ENCODE assay signal across 9 mouse cellular contexts in the genomic region with DNA sequence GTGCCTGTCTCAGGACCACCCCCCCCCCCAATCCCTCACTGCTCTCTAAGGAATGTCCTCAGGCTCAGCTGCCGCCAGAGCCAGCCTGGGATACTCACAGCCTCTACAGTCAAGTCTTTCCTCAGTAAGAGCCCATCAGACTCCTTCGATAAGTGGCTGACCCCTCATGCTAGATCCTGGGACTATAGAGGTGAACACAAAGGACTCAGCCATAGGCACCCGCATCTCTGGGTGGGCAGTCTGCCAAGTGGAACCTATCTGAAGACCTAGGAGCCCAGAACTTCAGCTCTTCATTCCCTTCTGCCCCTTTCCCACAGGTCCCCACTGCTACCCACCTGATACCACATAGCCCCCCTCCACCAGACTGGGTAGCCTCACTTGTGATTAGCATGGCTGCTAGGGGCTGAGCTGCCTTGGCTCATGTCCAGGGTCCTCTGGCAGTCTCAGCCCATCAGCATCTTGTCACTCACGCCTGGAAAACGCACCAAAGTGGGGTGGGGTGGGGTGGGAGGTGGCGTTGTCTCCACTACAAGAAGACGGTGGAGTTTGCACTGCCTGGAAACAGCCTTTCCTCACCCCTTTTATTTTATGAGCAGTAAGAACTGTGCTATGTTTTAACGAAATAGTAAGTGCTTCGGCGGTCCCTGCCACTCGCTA. TPM values are rescaled to one million over a fixed set of nuclear protein-coding genes. Genes with fewer than 3 reads are reported as not detected.
DNase-seq lines count a peak whose midpoint lies in the region; ATAC-seq and TF ChIP-seq lines count a peak whose summit lies in the region.
"Had no signal": no experiment of that assay in that cellular context is flagged by ENCODE, and none has a peak within 500 bp of the region (broad histone marks: within the 10 kb centered on the region; RNA-seq: fewer than 3 reads in every experiment).

No protein-coding gene starts in this region.

- no peak for TF ChIP-seq POLR2A in limb, embryonic 14.5 days (IDR thresholded peaks at IDR 0.05; ENCODE audit: borderline replicate concordance, extremely low read depth, insufficient read depth, insufficient read length)

- no peak overlapping the region for H3K9ac ChIP-seq in limb, embryonic 14.5 days (ENCODE audit: low read depth, low read length, severe bottlenecking)
- H3K9ac ChIP-seq: liver, embryonic 15.5 days had no signal

- H3K27me3 ChIP-seq in limb, embryonic 14.5 days (ENCODE audit: control insufficient read depth, insufficient read depth, low read length): peaks cover 28% of the 10 kb centered on the region

- intact Hi-C loops in gastrocnemius, adult 2 months (cut with DNase I): no loop called here
- intact Hi-C loops in gastrocnemius, postnatal 14 days (cut with DNase I; ENCODE audit: low total_unique reads): loop anchor here (5.0 kb wide), 1 partner anchor 137 kb away; no protein-coding TSS in a partner anchor

- H3K4me2 ChIP-seq in limb, embryonic 14.5 days (replicated peaks; ENCODE audit: low read depth, low read length, severe bottlenecking): peak overlapping the region; percentile 62

- no peak overlapping the region for H3K27ac ChIP-seq in gastrocnemius, adult 2 months
- H3K27ac ChIP-seq in limb, embryonic 14.5 days (replicated peaks; ENCODE audit: low read depth, low read length): no peak overlapping the region
- H3K27ac ChIP-seq: liver, embryonic 15.5 days had no signal

- no peaks in the 10 kb centered on the region for H3K36me3 ChIP-seq in limb, embryonic 14.5 days (ENCODE audit: control insufficient read depth, insufficient read depth, low read length)
- H3K36me3 ChIP-seq: liver, embryonic 15.5 days had no signal

- peak; percentile 48 for DNase-seq in gastrocnemius, adult 2 months
- no peak for DNase-seq in gastrocnemius, postnatal 14 days
- DNase-seq in right cerebral cortex, postnatal 4 days: peak; percentile 56
- DNase-seq in right cerebral cortex, postnatal 25 days: no peak
- no peak for DNase-seq in limb, embryonic 14.5 days (ENCODE audit: low spot score)
- DNase-seq in gastrocnemius, postnatal 10 days: no peak

- peak; percentile 9; the same call in 1 of the 2 replicates for ATAC-seq in limb, embryonic 14.5 days (ENCODE audit: low FRiP score, low read depth)
- ATAC-seq in erythroid progenitor cell, adult 5-6 weeks (replicated peaks; ENCODE audit: low FRiP score, poor library complexity, severe bottlenecking): no peak
- ATAC-seq in megakaryocyte progenitor cell, adult 5-6 weeks (replicated peaks; ENCODE audit: poor library complexity): no peak

- WGBS in limb, embryonic 14.5 days: 19% methylated on average over 11 of the region's 11 CpGs

- TF ChIP-seq CTCF in gastrocnemius, adult 2 months (IDR thresholded peaks at IDR 0.05): no peak

- H3K9me3 ChIP-seq in limb, embryonic 14.5 days (ENCODE audit: control insufficient read depth, low read length): no peaks in the 10 kb centered on the region
- H3K9me3 ChIP-seq: liver, embryonic 15.5 days had no signal

- H3K4me3 ChIP-seq in gastrocnemius, adult 2 months: no peak overlapping the region; the same call in 1 of the 2 replicates
- H3K4me3 ChIP-seq in limb, embryonic 14.5 days (replicated peaks; ENCODE audit: low read length): peak overlapping the region; percentile 30
- H3K4me3 ChIP-seq: liver, embryonic 15.5 days had no signal

- H3K4me1 ChIP-seq in limb, embryonic 14.5 days (ENCODE audit: control insufficient read depth, insufficient read depth, low read length): peaks cover 12% of the 10 kb centered on the region
- H3K4me1 ChIP-seq: liver, embryonic 15.5 days had no signal

RNA-seq across cellular contexts. Expression of gene Ky, which starts 38.7 kb away (rescaled TPM):
- 100 to 1,000 TPM in 1 of 2 experiments, 10 to 100 TPM in 1; 97.3 to 101 TPM for total RNA-seq in gastrocnemius, adult 2 months (2021)
- total RNA-seq in gastrocnemius, postnatal 14 days (2021): 100 to 1,000 TPM; 124 to 167 TPM
- polyA plus RNA-seq in limb, embryonic 14.5 days (2012; rRNA removed): 3.1 and 3.2 TPM in 2 replicates
- 0.69 and 1.2 TPM in 2 replicates for polyA plus RNA-seq in limb, embryonic 14.5 days (2014; fragmentation: Nextera tagmentation; extraction: Ambion mirVana)
- total RNA-seq in erythroid progenitor cell, adult 5-6 weeks (2015; ENCODE audit: low replicate concordance): not detected in 2 replicates
- not detected in 2 replicates for total RNA-seq in erythroid progenitor cell, adult 5-6 weeks (2017; ENCODE audit: low replicate concordance)
- 0.02 TPM in 1 of 2 replicates, not detected in the other for total RNA-seq in megakaryocyte progenitor cell, adult 5-6 weeks (2015)
- total RNA-seq in megakaryocyte progenitor cell, adult 5-6 weeks (2017): not detected in 2 replicates
- total RNA-seq in gastrocnemius, postnatal 10 days (2021): 100 to 1,000 TPM; 133 to 138 TPM

Comparison
In these comparisons a context has a peak if more than half of its experiments do, and no peak if none do; other contexts are left out.
1. DNase-seq: peak in gastrocnemius, adult 2 months (single experiment) and right cerebral cortex, postnatal 4 days (single experiment); none in gastrocnemius, postnatal 14 days (single experiment), right cerebral cortex, postnatal 25 days (single experiment), limb, embryonic 14.5 days (single experiment) and gastrocnemius, postnatal 10 days (single experiment).
2. RNA of gene Ky, which starts 38.7 kb away (total RNA-seq): 124 to 167 TPM in gastrocnemius, postnatal 14 days, 133 to 138 TPM in gastrocnemius, postnatal 10 days and 97.3 to 101 TPM in gastrocnemius, adult 2 months; not detected in erythroid progenitor cell, adult 5-6 weeks and 0.02 TPM in megakaryocyte progenitor cell, adult 5-6 weeks; every median in the first group is over 10 times any median in the second.